Mouse (Mus musculus): ENCODE data around the gene Tmem104. TPM values are rescaled to one million over a fixed set of nuclear protein-coding genes. Genes with fewer than 3 reads are reported as not detected.
A peak's percentile ranks its signal among the peaks of the same experiment; 100 is the strongest.

The Tmem104 gene
- polyA plus RNA-seq, 1 experiment from 2014 or later, result 10.7 TPM

DNA sequence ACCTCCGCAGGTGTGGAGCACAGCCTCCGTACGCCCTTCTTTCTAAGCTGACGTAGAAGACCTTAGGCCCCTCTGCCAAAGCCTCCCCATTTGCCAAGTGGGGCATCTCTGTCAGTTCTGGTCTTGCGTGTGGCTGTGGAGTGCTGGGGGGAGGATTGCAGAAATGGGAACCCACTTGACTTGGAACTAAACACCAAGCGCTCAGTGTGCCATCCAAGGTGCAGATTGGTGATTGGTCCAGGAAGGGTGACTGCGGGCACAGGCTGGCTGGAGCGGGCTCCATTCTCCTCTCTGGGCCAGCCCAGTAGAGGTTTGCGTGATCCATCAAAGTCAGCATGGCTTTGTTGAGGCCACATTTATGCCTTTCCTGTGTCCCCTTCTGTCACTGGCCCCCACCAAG, 15.5 kb downstream of the Tmem104 start:
- H3K27me3 ChIP-seq (ENCODE audit: control insufficient read depth, insufficient read depth, low read length), result no peaks in the 10 kb centered on the region
- no peak overlapping the region for H3K9ac ChIP-seq
- H3K9me3 ChIP-seq (ENCODE audit: control insufficient read depth, low read length), result no peaks in the 10 kb centered on the region
- H3K36me3 ChIP-seq (replicated peaks; ENCODE audit: control insufficient read depth, insufficient read depth), result peaks cover 59% of the 10 kb centered on the region
- 0 out of 2 replicates have a peak, but pooled peaks cover 5% of the 10 kb centered on the region for H3K4me1 ChIP-seq (replicated peaks; ENCODE audit: control insufficient read depth, insufficient read depth, low read length)
- H3K4me3 ChIP-seq (replicated peaks; ENCODE audit: low read length), result no peak overlapping the region
- no peak for ATAC-seq (ENCODE audit: low FRiP score)
- no peak overlapping the region for H3K4me2 ChIP-seq (replicated peaks)
- no peak for DNase-seq (ENCODE audit: low spot score)
- no peak overlapping the region for H3K27ac ChIP-seq
- 86% methylated on average over 9 of the region's 9 CpGs for WGBS

GRCm38 (mm10) chr11:115208126-115208525, 20.8 kb downstream of the Tmem104 start:
- Histone ChIP-seq H3K4me3 (replicated peaks; ENCODE audit: low read length) (no peak overlapping the region), H3K27me3 (ENCODE audit: control insufficient read depth, insufficient read depth, low read length) (no peaks in the 10 kb centered on the region), H3K36me3 (replicated peaks; ENCODE audit: control insufficient read depth, insufficient read depth) (peaks cover 54% of the 10 kb centered on the region), H3K9me3 (ENCODE audit: control insufficient read depth, low read length) (no peaks in the 10 kb centered on the region), H3K4me1 (replicated peaks; ENCODE audit: control insufficient read depth, insufficient read depth, low read length) (0 out of 2 replicates have a peak, but pooled peaks cover 10% of the 10 kb centered on the region), H3K9ac (no peak overlapping the region), H3K27ac (no peak overlapping the region), H3K4me2 (replicated peaks) (no peak overlapping the region)
- ATAC-seq (ENCODE audit: low FRiP score) (no peak), DNase-seq (ENCODE audit: low spot score) (no peak)
- 63% methylated on average over 12 of the region's 12 CpGs for WGBS

GRCm38 (mm10) chr11:115208776-115209732, 21.8 kb downstream of the Tmem104 start:
- no peak overlapping the region for H3K9ac ChIP-seq
- H3K4me3 ChIP-seq (replicated peaks; ENCODE audit: low read length), result no peak overlapping the region
- ATAC-seq (ENCODE audit: low FRiP score), result no peak
- 78% methylated on average over 25 of the region's 25 CpGs for WGBS
- no peaks in the 10 kb centered on the region for H3K27me3 ChIP-seq (ENCODE audit: control insufficient read depth, insufficient read depth, low read length)
- 0 out of 2 replicates have a peak, but pooled peaks cover 10% of the 10 kb centered on the region for H3K4me1 ChIP-seq (replicated peaks; ENCODE audit: control insufficient read depth, insufficient read depth, low read length)
- peaks cover 48% of the 10 kb centered on the region for H3K36me3 ChIP-seq (replicated peaks; ENCODE audit: control insufficient read depth, insufficient read depth)
- no peaks in the 10 kb centered on the region for H3K9me3 ChIP-seq (ENCODE audit: control insufficient read depth, low read length)
- H3K4me2 ChIP-seq (replicated peaks), result no peak overlapping the region
- no peak for DNase-seq (ENCODE audit: low spot score)
- no peak overlapping the region for H3K27ac ChIP-seq

GRCm38 (mm10) chr11:115209958-115210357, 22.7 kb downstream of the Tmem104 start:
- Histone ChIP-seq H3K9me3 (ENCODE audit: control insufficient read depth, low read length) (no peaks in the 10 kb centered on the region), H3K4me1 (replicated peaks; ENCODE audit: control insufficient read depth, insufficient read depth, low read length) (0 out of 2 replicates have a peak, but pooled peaks cover 10% of the 10 kb centered on the region), H3K27ac (no peak overlapping the region), H3K36me3 (replicated peaks; ENCODE audit: control insufficient read depth, insufficient read depth) (peaks cover 46% of the 10 kb centered on the region), H3K4me3 (replicated peaks; ENCODE audit: low read length) (no peak overlapping the region), H3K4me2 (replicated peaks) (no peak overlapping the region), H3K27me3 (ENCODE audit: control insufficient read depth, insufficient read depth, low read length) (no peaks in the 10 kb centered on the region), H3K9ac (no peak overlapping the region)
- 74% methylated on average over 7 of the region's 7 CpGs for WGBS
- ATAC-seq (ENCODE audit: low FRiP score) (no peak), DNase-seq (ENCODE audit: low spot score) (no peak)

DNA sequence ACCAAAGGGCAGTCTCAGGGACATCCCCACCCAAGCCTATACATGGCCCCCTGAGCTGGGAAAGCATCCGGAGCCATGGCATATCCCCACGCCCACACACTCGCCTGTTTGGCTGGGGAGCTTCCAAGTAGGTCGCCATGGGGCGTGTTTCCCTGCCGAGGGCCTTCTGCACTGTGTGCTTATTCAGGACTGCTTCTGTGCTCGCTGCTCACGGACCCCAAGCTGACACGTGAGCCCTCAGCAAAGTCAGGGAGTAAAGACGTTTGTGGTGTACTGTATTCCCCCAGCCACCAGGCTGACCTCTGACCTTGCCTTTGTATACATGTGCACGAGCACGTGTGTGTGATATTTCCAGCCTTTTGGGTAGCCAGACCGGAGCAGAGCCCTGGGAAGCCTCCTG, 24.8 kb downstream of the Tmem104 start:
- H3K27ac ChIP-seq, result no peak overlapping the region
- no peak overlapping the region for H3K9ac ChIP-seq
- H3K4me2 ChIP-seq (replicated peaks), result no peak overlapping the region
- peaks cover 27% of the 10 kb centered on the region for H3K36me3 ChIP-seq (replicated peaks; ENCODE audit: control insufficient read depth, insufficient read depth)
- ATAC-seq (ENCODE audit: low FRiP score) (no peak), DNase-seq (ENCODE audit: low spot score) (no peak)
- no peak overlapping the region for H3K4me3 ChIP-seq (replicated peaks; ENCODE audit: low read length)
- 52% methylated on average over 13 of the region's 13 CpGs for WGBS
- H3K9me3 ChIP-seq (ENCODE audit: control insufficient read depth, low read length), result no peaks in the 10 kb centered on the region
- peaks cover 8% of the 10 kb centered on the region for H3K4me1 ChIP-seq (replicated peaks; ENCODE audit: control insufficient read depth, insufficient read depth, low read length)
- H3K27me3 ChIP-seq (ENCODE audit: control insufficient read depth, insufficient read depth, low read length), result no peaks in the 10 kb centered on the region

DNA sequence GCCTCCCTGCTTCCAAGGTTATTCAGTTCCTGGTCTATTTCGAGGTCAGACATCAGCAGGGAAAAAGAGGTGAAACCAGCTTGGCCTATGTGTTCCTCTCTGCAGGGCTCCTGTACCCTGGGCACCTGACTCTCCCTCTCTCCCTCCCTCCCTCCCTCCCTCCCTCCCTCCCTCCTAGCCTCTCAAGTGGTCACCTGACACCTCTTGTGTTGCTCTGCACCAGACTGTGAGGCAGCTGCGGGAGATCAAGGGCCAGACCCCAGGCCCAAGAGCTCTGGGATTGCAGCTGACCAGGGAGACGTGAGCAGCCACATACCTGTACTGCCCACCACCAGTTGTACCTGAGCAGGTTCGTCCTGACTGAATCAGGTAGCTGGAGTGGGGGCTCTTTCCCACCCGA, 27.8 kb downstream of the Tmem104 start:
- DNase-seq (ENCODE audit: low spot score) (no peak), ATAC-seq (ENCODE audit: low FRiP score) (no peak)
- H3K9me3 ChIP-seq (ENCODE audit: control insufficient read depth, low read length), result no peaks in the 10 kb centered on the region
- H3K9ac ChIP-seq, result no peak overlapping the region
- H3K27ac ChIP-seq, result no peak overlapping the region
- no peak overlapping the region for H3K4me2 ChIP-seq (replicated peaks)
- no peak overlapping the region for H3K4me3 ChIP-seq (replicated peaks; ENCODE audit: low read length)
- 53% methylated on average over 5 of the region's 5 CpGs for WGBS
- H3K4me1 ChIP-seq (replicated peaks; ENCODE audit: control insufficient read depth, insufficient read depth, low read length), result peaks cover 5% of the 10 kb centered on the region
- H3K36me3 ChIP-seq (replicated peaks; ENCODE audit: control insufficient read depth, insufficient read depth), result no peaks in the 10 kb centered on the region
- no peaks in the 10 kb centered on the region for H3K27me3 ChIP-seq (ENCODE audit: control insufficient read depth, insufficient read depth, low read length)

GRCm38 (mm10) chr11:115217439-115218410, 30.4 kb downstream of the Tmem104 start:
- Histone ChIP-seq H3K27ac (peak overlapping the region; percentile 20; the same call in 1 of the 2 replicates), H3K4me3 (replicated peaks; ENCODE audit: low read length) (no peak overlapping the region), H3K4me2 (replicated peaks) (no peak overlapping the region), H3K9me3 (ENCODE audit: control insufficient read depth, low read length) (no peaks in the 10 kb centered on the region), H3K4me1 (replicated peaks; ENCODE audit: control insufficient read depth, insufficient read depth, low read length) (peaks cover 14% of the 10 kb centered on the region), H3K27me3 (ENCODE audit: control insufficient read depth, insufficient read depth, low read length) (no peaks in the 10 kb centered on the region), H3K36me3 (replicated peaks; ENCODE audit: control insufficient read depth, insufficient read depth) (no peaks in the 10 kb centered on the region), H3K9ac (no peak overlapping the region)
- peak; percentile 53 for DNase-seq (ENCODE audit: low spot score)
- 54% methylated on average over 18 of the region's 18 CpGs for WGBS
- 0 out of 2 replicates have a peak, but pooled peaks have one; percentile 38 for ATAC-seq (ENCODE audit: low FRiP score)

DNA sequence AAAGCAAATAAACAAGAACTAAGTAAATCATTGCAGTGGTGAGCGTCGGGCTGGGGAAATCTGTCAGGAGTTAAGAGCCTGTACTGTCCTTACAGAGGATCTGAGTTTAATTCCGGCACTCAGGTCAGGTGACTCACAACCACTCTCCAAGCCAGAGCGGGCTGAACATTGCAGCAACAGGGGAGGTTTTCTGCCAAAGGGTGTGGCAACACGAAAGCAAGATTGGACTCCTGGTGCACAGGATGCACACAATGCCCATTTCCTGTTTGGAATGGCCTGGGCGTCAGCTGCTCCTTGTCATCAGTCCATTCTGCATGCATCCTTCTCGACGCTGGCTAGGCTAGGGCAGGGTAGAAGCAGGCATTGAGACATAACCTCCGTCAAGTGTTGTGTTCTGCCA, 32.0 kb downstream of the Tmem104 start:
- H3K4me2 ChIP-seq (replicated peaks), result no peak overlapping the region
- H3K36me3 ChIP-seq (replicated peaks; ENCODE audit: control insufficient read depth, insufficient read depth), result no peaks in the 10 kb centered on the region
- no peak for DNase-seq (ENCODE audit: low spot score)
- no peak overlapping the region for H3K9ac ChIP-seq
- H3K27ac ChIP-seq, result no peak overlapping the region
- H3K4me3 ChIP-seq (replicated peaks; ENCODE audit: low read length), result no peak overlapping the region
- no peak for ATAC-seq (ENCODE audit: low FRiP score)
- H3K27me3 ChIP-seq (ENCODE audit: control insufficient read depth, insufficient read depth, low read length), result no peaks in the 10 kb centered on the region
- WGBS, result 83% methylated on average over 9 of the region's 9 CpGs
- peaks cover 26% of the 10 kb centered on the region for H3K4me1 ChIP-seq (replicated peaks; ENCODE audit: control insufficient read depth, insufficient read depth, low read length)
- H3K9me3 ChIP-seq (ENCODE audit: control insufficient read depth, low read length), result no peaks in the 10 kb centered on the region

GRCm38 (mm10) chr11:115219685-115220084, 32.4 kb downstream of the Tmem104 start:
- H3K27ac ChIP-seq, result no peak overlapping the region
- no peak for ATAC-seq (ENCODE audit: low FRiP score)
- H3K4me1 ChIP-seq (replicated peaks; ENCODE audit: control insufficient read depth, insufficient read depth, low read length), result peaks cover 27% of the 10 kb centered on the region
- DNase-seq (ENCODE audit: low spot score), result no peak
- H3K4me3 ChIP-seq (replicated peaks; ENCODE audit: low read length), result no peak overlapping the region
- H3K36me3 ChIP-seq (replicated peaks; ENCODE audit: control insufficient read depth, insufficient read depth), result no peaks in the 10 kb centered on the region
- WGBS, result 93% methylated on average over 10 of the region's 10 CpGs
- H3K9ac ChIP-seq, result no peak overlapping the region
- no peak overlapping the region for H3K4me2 ChIP-seq (replicated peaks)
- H3K9me3 ChIP-seq (ENCODE audit: control insufficient read depth, low read length), result no peaks in the 10 kb centered on the region
- H3K27me3 ChIP-seq (ENCODE audit: control insufficient read depth, insufficient read depth, low read length), result no peaks in the 10 kb centered on the region

All from hindbrain, embryonic 14.5 days (tissue).